Mouse (Mus musculus) left cerebral cortex, postnatal 25 days (tissue): ENCODE results near the gene Rgs10. TPM values are rescaled to one million over a fixed set of nuclear protein-coding genes. Genes with fewer than 3 reads are reported as not detected.

Experiments used
- DNase-seq, 2 experiments: peaks; one replicate each; pipeline ENCODE4 v3.0.0; 2022; ENCODE audit warnings: low spot score in 2 of 2, mixed read lengths in 1 of 2
- intact Hi-C: fragments of 180-260 bp; cut with DNase I; formaldehyde crosslinking; loops from one replicate; pipeline ENCODE4 v1.15.1; 2025
- total RNA-seq, 2 experiments: library from RNA; stranded (reverse); gene quantifications; 2 replicates each; pipeline ENCODE4 v1.2.3; 2021

Gene Rgs10
- total RNA-seq, 2 experiments from 2014 or later: 45.2 to 55.3 TPM

GRCm38 (mm10) chr7:128381811-128382526 is 36.6 kb downstream of the Rgs10 start:
- intact Hi-C loops: no loop called here
- DNase-seq: no peak

GRCm38 (mm10) chr7:128381001-128381400 is 37.6 kb downstream of the Rgs10 start:
- no peak for DNase-seq
- intact Hi-C loops: no loop called here

GRCm38 (mm10) chr7:128379162-128379805 is 39.3 kb downstream of the Rgs10 start:
- intact Hi-C loops: no loop called here
- DNase-seq: peak; percentile 18 to 20

- intact Hi-C loops: no loop called here
- no peak for DNase-seq
Observed at GRCm38 (mm10) chr7:128376206-128376701, 42.3 kb downstream of the Rgs10 start.

GRCm38 (mm10) chr7:128374156-128374555 is 44.4 kb downstream of the Rgs10 start:
- no peak for DNase-seq
- intact Hi-C loops: no loop called here

GRCm38 (mm10) chr7:128373751-128374150 is 44.8 kb downstream of the Rgs10 start:
- intact Hi-C loops: no loop called here
- DNase-seq: no peak

GRCm38 (mm10) chr7:128372331-128372730 is 46.2 kb downstream of the Rgs10 start:
- DNase-seq: no peak
- intact Hi-C loops: no loop called here

- intact Hi-C loops: no loop called here
Observed at GRCm38 (mm10) chr7:128369366-128369765, 49.2 kb downstream of the Rgs10 start.

GRCm38 (mm10) chr7:128368828-128369227 is 49.7 kb downstream of the Rgs10 start:
- intact Hi-C loops: no loop called here
- no peak for DNase-seq

More at GRCm38 (mm10) chr7:128369366-128369765, 49.2 kb downstream of the Rgs10 start:
- no peak for DNase-seq

- no peak for DNase-seq
- intact Hi-C loops: no loop called here
Observed at GRCm38 (mm10) chr7:128366654-128367053, 51.9 kb downstream of the Rgs10 start.

GRCm38 (mm10) chr7:128365096-128365715 is 53.4 kb downstream of the Rgs10 start:
- intact Hi-C loops: no loop called here
- no peak for DNase-seq

GRCm38 (mm10) chr7:128364526-128364925 is 54.0 kb downstream of the Rgs10 start:
- intact Hi-C loops: no loop called here
- no peak for DNase-seq

- no peak for DNase-seq
- intact Hi-C loops: no loop called here
Observed at GRCm38 (mm10) chr7:128363806-128364205, 54.8 kb downstream of the Rgs10 start.

- no peak for DNase-seq
- intact Hi-C loops: no loop called here
Observed at GRCm38 (mm10) chr7:128362916-128363315, 55.6 kb downstream of the Rgs10 start.

GRCm38 (mm10) chr7:128359741-128360140 is 58.8 kb downstream of the Rgs10 start:
- intact Hi-C loops: loop anchor here (5.0 kb wide), 1 partner anchor 348 kb away; no protein-coding TSS in a partner anchor
- no peak for DNase-seq

GRCm38 (mm10) chr7:128359164-128359563 is 59.4 kb downstream of the Rgs10 start:
- intact Hi-C loops: loop anchor here (5.0 kb wide), 1 partner anchor 348 kb away; no protein-coding TSS in a partner anchor
- no peak for DNase-seq

- intact Hi-C loops: loop anchor here (5.0 kb wide), 1 partner anchor 349 kb away; no protein-coding TSS in a partner anchor
- no peak for DNase-seq
Observed at GRCm38 (mm10) chr7:128358741-128359140, 59.8 kb downstream of the Rgs10 start.

- peak in 1 of 2 experiments; percentile 11 for DNase-seq
- intact Hi-C loops: loop anchor here (5.0 kb wide), 1 partner anchor 350 kb away; no protein-coding TSS in a partner anchor
Observed at GRCm38 (mm10) chr7:128356868-128357755, 61.4 kb downstream of the Rgs10 start.

- intact Hi-C loops: loop anchor here (5.0 kb wide), 1 partner anchor 352 kb away; no protein-coding TSS in a partner anchor
- no peak for DNase-seq
Observed at GRCm38 (mm10) chr7:128355463-128355862, 63.1 kb downstream of the Rgs10 start.
